Mouse (Mus musculus) cerebellum, adult 2 months (tissue): ENCODE data around the gene Iqcf3.

Source experiments
- CTCF ChIP-seq: fragments of 200-500 bp; IDR thresholded peaks from 2 replicates; pipeline ENCODE4 v1.5.1; 2011; ENCODE audit warnings: low read depth, mild to moderate bottlenecking, control low read depth, low read length, moderate library complexity, borderline replicate concordance; ENCODE audit not compliant: insufficient read depth
- POLR2A ChIP-seq: fragments of 200-500 bp; IDR thresholded peaks from 2 replicates; pipeline ENCODE4 v1.6.1; 2011; ENCODE audit warnings: low read length, control low read depth, borderline replicate concordance; ENCODE audit not compliant: insufficient read depth

GRCm38 (mm10) chr9:106576112-106576511 is 14.7 kb upstream of the Iqcf3 start:
- no peak for TF ChIP-seq CTCF
- TF ChIP-seq POLR2A: no peak
